8 mouse cellular contexts compared by ENCODE assay signal in genomic region chr16:94568335-94569228, GRCm38 (mm10). TPM values are rescaled to one million over a fixed set of nuclear protein-coding genes. Genes with fewer than 3 reads are reported as not detected.
DNase-seq lines count a peak whose midpoint lies in the region; ATAC-seq and TF ChIP-seq lines count a peak whose summit lies in the region.

No protein-coding gene starts in this region.

- dilution Hi-C loops in CH12.LX (cut with MboI; ENCODE audit: extremely low pct_ligation_motif_present, extremely low pct_unique_long_range_greater_than_20kb, low sequenced_read_pairs), result no loop called here

- peaks cover 37% of the 10 kb centered on the region for H3K79me2 ChIP-seq in CH12.LX (replicated peaks; ENCODE audit: control insufficient read depth, extremely low read depth, insufficient read depth, poor library complexity, severe bottlenecking)

- in situ Hi-C loops in CH12.LX (cut with MboI; ENCODE audit: low pct_ligation_motif_present, low pct_unique_long_range_greater_than_20kb, low sequenced_read_pairs), result no loop called here

- 1% methylated on average over 53 of the region's 53 CpGs for WGBS in heart, embryonic 12.5 days
- 3% methylated on average over 39 of the region's 53 CpGs for WGBS in midbrain, embryonic 13.5 days

- no peak for TF ChIP-seq CTCF in CH12.LX (conservative IDR thresholded peaks at IDR 0.05 in 1 of 2, IDR thresholded peaks at IDR 0.05 in 1 of 2; ENCODE audit: low read depth in 2 of 2, low read length in 2 of 2)

- TF ChIP-seq EP300 in CH12.LX (IDR thresholded peaks at IDR 0.05; ENCODE audit: low read length), result no peak; the same call in 1 of the 2 replicates

- no peaks in the 10 kb centered on the region for H3K9me3 ChIP-seq in heart, embryonic 12.5 days (replicated peaks)
- H3K9me3 ChIP-seq in CH12.LX (replicated peaks; ENCODE audit: low read length), result no peaks in the 10 kb centered on the region
- no peaks in the 10 kb centered on the region for H3K9me3 ChIP-seq in midbrain, embryonic 13.5 days

- peak; percentile 83 for ATAC-seq in heart, embryonic 12.5 days (ENCODE audit: insufficient number of reproducible peaks, low FRiP score)
- ATAC-seq in midbrain, embryonic 13.5 days, result peak; percentile 89

- peak overlapping the region; percentile 97 for H3K4me3 ChIP-seq in heart, embryonic 12.5 days
- peak overlapping the region; percentile 50 to 88 (median 69) for H3K4me3 ChIP-seq in CH12.LX (replicated peaks in 1 of 3; ENCODE audit: low read depth in 2 of 3, low read length in 2 of 3, poor library complexity in 1 of 3)
- peak overlapping the region; percentile 99 for H3K4me3 ChIP-seq in midbrain, embryonic 13.5 days (replicated peaks)

- H3K4me2 ChIP-seq in heart, embryonic 12.5 days, result peak overlapping the region; percentile 74
- H3K4me2 ChIP-seq in CH12.LX (ENCODE audit: insufficient read depth, low read depth, poor library complexity, severe bottlenecking), result peak overlapping the region; percentile 76
- peak overlapping the region; percentile 56 for H3K4me2 ChIP-seq in midbrain, embryonic 13.5 days (replicated peaks)

- no peaks in the 10 kb centered on the region for H3K36me3 ChIP-seq in heart, embryonic 12.5 days
- peaks cover 0 to 5% of the 10 kb centered on the region in 2 experiments for H3K36me3 ChIP-seq in CH12.LX (replicated peaks in 1 of 2; ENCODE audit: control insufficient read depth in 1 of 2, insufficient read depth in 1 of 2, low read length in 1 of 2)
- no peaks in the 10 kb centered on the region for H3K36me3 ChIP-seq in midbrain, embryonic 13.5 days

- H3K27me3 ChIP-seq in heart, embryonic 12.5 days (replicated peaks), result no peaks in the 10 kb centered on the region
- H3K27me3 ChIP-seq in CH12.LX (replicated peaks), result no peaks in the 10 kb centered on the region
- no peaks in the 10 kb centered on the region for H3K27me3 ChIP-seq in midbrain, embryonic 13.5 days

- no peak for DNase-seq in heart, postnatal 10 days
- peak; percentile 66 for DNase-seq in CH12.LX (ENCODE audit: extremely low read depth)
- DNase-seq in c-Kit-positive CD71-positive TER-119-positive erythroid progenitor cells, embryonic 14.5 days (ENCODE audit: low spot score), result peak; percentile 71
- peak; percentile 86 for DNase-seq in gastrocnemius, postnatal 25 days
- DNase-seq in kidney, postnatal 36 days, result peak; percentile 86 to 90
- DNase-seq in thymus, adult 18-20 months, result no peak

- TF ChIP-seq POLR2A in CH12.LX (IDR thresholded peaks at IDR 0.05; ENCODE audit: low read depth, low read length), result no peak; the same call in none of the 2 replicates

- H3K9ac ChIP-seq in heart, embryonic 12.5 days, result peak overlapping the region; percentile 67
- peak overlapping the region; percentile 78 for H3K9ac ChIP-seq in CH12.LX (ENCODE audit: insufficient read depth, low read depth)
- peak overlapping the region; percentile 74 for H3K9ac ChIP-seq in midbrain, embryonic 13.5 days (replicated peaks)

- no peak for TF ChIP-seq RAD21 in CH12.LX (IDR thresholded peaks at IDR 0.05; ENCODE audit: low read depth, low read length)

- peaks cover 26% of the 10 kb centered on the region for H3K4me1 ChIP-seq in heart, embryonic 12.5 days (replicated peaks)
- H3K4me1 ChIP-seq in CH12.LX (ENCODE audit: control insufficient read depth in 1 of 2, insufficient read depth in 2 of 2), result peaks cover 11 to 28% of the 10 kb centered on the region in 2 experiments
- peaks cover 26% of the 10 kb centered on the region for H3K4me1 ChIP-seq in midbrain, embryonic 13.5 days (replicated peaks)

- intact Hi-C loops in heart, postnatal 10 days (cut with DNase I), result loop anchor here (1.0 to 5.0 kb wide), 2 partner anchors 41 to 96 kb away; no protein-coding TSS in a partner anchor

- peak overlapping the region; percentile 100 for H3K27ac ChIP-seq in heart, embryonic 12.5 days (ENCODE audit: poor library complexity, severe bottlenecking)
- peak overlapping the region; percentile 86 for H3K27ac ChIP-seq in CH12.LX (ENCODE audit: insufficient read depth, low read depth)
- H3K27ac ChIP-seq in midbrain, embryonic 13.5 days, result peak overlapping the region; percentile 100

TF ChIP-seq in CH12.LX, 34 proteins besides CTCF, POLR2A, EP300 and RAD21:
- TF ChIP-seq USF2 (conservative IDR thresholded peaks at IDR 0.05; ENCODE audit: low read depth, low read length) (0 out of 2 replicates have a peak, but pooled peaks have one; percentile 14), NELFE (IDR thresholded peaks at IDR 0.05; ENCODE audit: low read depth, low read length) (peak; percentile 57), USF1 (IDR thresholded peaks at IDR 0.05; ENCODE audit: low read depth, low read length) (no peak), MYC (IDR thresholded peaks at IDR 0.05; ENCODE audit: low read depth, low read length) (no peak), CHD1 (IDR thresholded peaks at IDR 0.05; ENCODE audit: low read depth, low read length) (peak; percentile 80; the same call in 1 of the 2 replicates), TCF12 (IDR thresholded peaks at IDR 0.05; ENCODE audit: low read depth, low read length) (peak; percentile 6; the same call in 1 of the 2 replicates), ZNF384 (IDR thresholded peaks at IDR 0.05; ENCODE audit: low read depth, low read length) (peak; percentile 29; the same call in 1 of the 2 replicates), PAX5 (IDR thresholded peaks at IDR 0.05; ENCODE audit: low read length) (no peak), SIN3A (IDR thresholded peaks at IDR 0.05; ENCODE audit: low read length) (0 out of 2 replicates have a peak, but pooled peaks have one; percentile 0), UBTF (IDR thresholded peaks at IDR 0.05; ENCODE audit: low read depth, low read length) (peak; percentile 81; the same call in 1 of the 2 replicates), IRF4 (IDR thresholded peaks at IDR 0.05; ENCODE audit: low read depth, low read length) (peak; percentile 44; the same call in 1 of the 2 replicates)

RNA-seq across cellular contexts. Expression of gene Dyrk1a, which starts 1.2 kb away (rescaled TPM):
- polyA plus RNA-seq in heart, embryonic 12.5 days (2016; fragmentation: Nextera tagmentation; extraction: Ambion mirVana), result 7.3 and 7.9 TPM in 2 replicates
- 10 to 100 TPM; 86.2 to 99.2 TPM for total RNA-seq in heart, postnatal 10 days (2021)
- total RNA-seq in CH12.LX (2012; rRNA removed) (32.4 and 36.1 TPM in 2 replicates), CH12.LX (2014; rRNA removed) (39.2 and 40.4 TPM in 2 replicates)
- 42.9 and 53.7 TPM in 2 replicates for polyA plus RNA-seq in CH12.LX (2012; ENCODE audit: insufficient read length, low read depth)
- total RNA-seq in gastrocnemius, postnatal 25 days (2021), result 10 to 100 TPM; 71.9 to 72.3 TPM
- polyA plus RNA-seq in midbrain, embryonic 13.5 days (2015; fragmentation: Nextera tagmentation; extraction: Ambion mirVana), result 11.7 and 12.7 TPM in 2 replicates

RNA-seq across cellular contexts. Expression of gene Vps26c, which starts 42.0 kb away (rescaled TPM):
- 45.8 and 48.9 TPM in 2 replicates for polyA plus RNA-seq in heart, embryonic 12.5 days (2016; fragmentation: Nextera tagmentation; extraction: Ambion mirVana)
- total RNA-seq in heart, postnatal 10 days (2021), result 10 to 100 TPM; 28.2 to 30.9 TPM
- total RNA-seq in CH12.LX (2012; rRNA removed) (46.9 and 47.8 TPM in 2 replicates), CH12.LX (2014; rRNA removed) (74.4 and 75.5 TPM in 2 replicates)
- polyA plus RNA-seq in CH12.LX (2012; ENCODE audit: insufficient read length, low read depth), result 40.0 and 43.5 TPM in 2 replicates
- 10 to 100 TPM in 1 of 2 experiments, 1 to 10 TPM in 1; 9.4 to 10.3 TPM for total RNA-seq in gastrocnemius, postnatal 25 days (2021)
- polyA plus RNA-seq in midbrain, embryonic 13.5 days (2015; fragmentation: Nextera tagmentation; extraction: Ambion mirVana), result 72.4 and 80.7 TPM in 2 replicates

Comparison
In these comparisons a context has a peak if more than half of its experiments do, and no peak if none do; other contexts are left out.
1. DNase-seq: peak in CH12.LX (single experiment), c-Kit-positive CD71-positive TER-119-positive erythroid progenitor cells, embryonic 14.5 days (single experiment), gastrocnemius, postnatal 25 days (single experiment) and kidney, postnatal 36 days (2 of 2); none in heart, postnatal 10 days (0 of 2) and thymus, adult 18-20 months (0 of 2).
2. Peak in every context shown above with its lines, with median percentiles within 50 percentile points of each other: H3K27ac ChIP-seq, H3K4me2 ChIP-seq, H3K4me3 ChIP-seq and H3K9ac ChIP-seq.